Mouse (Mus musculus) myocyte (in vitro differentiated cells): ENCODE measurements around the gene Ppp1cc. TPM values are rescaled to one million over a fixed set of nuclear protein-coding genes. Genes with fewer than 3 reads are reported as not detected.

Experiments used
- H3K27me3 ChIP-seq: one replicate; pipeline ENCODE4 v1.6.1; 2011; ENCODE audit not compliant: control insufficient read depth, insufficient read depth, insufficient read length
- H3K36me3 ChIP-seq: one replicate; pipeline ENCODE4 v1.6.1; 2011; ENCODE audit not compliant: control insufficient read depth, insufficient read depth
- H3K4me2 ChIP-seq: one replicate; pipeline ENCODE4 v1.6.1; 2011; ENCODE audit warnings: low read depth, control low read depth
- H3K4me3 ChIP-seq: one replicate; pipeline ENCODE4 v1.5.1; 2011; ENCODE audit warnings: mild to moderate bottlenecking, control low read depth, moderate library complexity
- H3K79me2 ChIP-seq: one replicate; pipeline ENCODE4 v1.6.1; 2011; ENCODE audit not compliant: control insufficient read depth, insufficient read depth
- H3ac ChIP-seq: one replicate; pipeline ENCODE4 v1.6.1; 2011; ENCODE audit not compliant: control insufficient read depth, insufficient read length
- CEBPB ChIP-seq: IDR thresholded peaks from 2 replicates; pipeline ENCODE4 v1.6.1; 2011; ENCODE audit warnings: mild to moderate bottlenecking, moderate library complexity; ENCODE audit not compliant: poor library complexity, insufficient read depth, severe bottlenecking
- E2F4 ChIP-seq: IDR thresholded peaks from one replicate; pipeline ENCODE4 v1.6.1; 2011; ENCODE audit warnings: mild to moderate bottlenecking, control low read depth, moderate library complexity; ENCODE audit not compliant: insufficient read depth
- MAX ChIP-seq: IDR thresholded peaks from one replicate; pipeline ENCODE4 v1.6.1; 2011; ENCODE audit warnings: low read depth, mild to moderate bottlenecking, control low read depth
- MYOD1 ChIP-seq, 3 experiments: IDR thresholded peaks; one replicate each; pipeline ENCODE4 v1.6.1; 2011; ENCODE audit warnings: control low read depth in 2 of 3, low read depth in 2 of 3, mild to moderate bottlenecking in 2 of 3, moderate library complexity in 1 of 3; ENCODE audit not compliant: insufficient read length in 2 of 3, control insufficient read depth in 1 of 3
- MYOG ChIP-seq, 3 experiments: IDR thresholded peaks; one replicate each; pipeline ENCODE4 v1.6.1; 2011; ENCODE audit warnings: control low read depth in 2 of 3, low read depth in 2 of 3, mild to moderate bottlenecking in 2 of 3; ENCODE audit not compliant: insufficient read length in 2 of 3, control insufficient read depth in 1 of 3, insufficient read depth in 1 of 3
- POLR2A ChIP-seq: IDR thresholded peaks from one replicate; pipeline ENCODE4 v1.6.1; 2011; ENCODE audit warnings: low read depth, mild to moderate bottlenecking, control low read depth, moderate library complexity; ENCODE audit not compliant: insufficient read length
- POLR2AphosphoS2 ChIP-seq: IDR thresholded peaks from one replicate; pipeline ENCODE4 v1.6.1; 2011; ENCODE audit warnings: low read depth, control low read depth; ENCODE audit not compliant: insufficient read length
- REST ChIP-seq: IDR thresholded peaks from one replicate; pipeline ENCODE4 v1.6.1; 2011; ENCODE audit warnings: mild to moderate bottlenecking, control low read depth, moderate library complexity; ENCODE audit not compliant: insufficient read depth, insufficient read length
- SRF ChIP-seq: IDR thresholded peaks from one replicate; pipeline ENCODE4 v1.6.1; 2011; ENCODE audit warnings: low read depth; ENCODE audit not compliant: control insufficient read depth, insufficient read length
- TCF12 ChIP-seq: IDR thresholded peaks from one replicate; pipeline ENCODE4 v1.6.1; 2011; ENCODE audit warnings: mild to moderate bottlenecking, control low read depth; ENCODE audit not compliant: poor library complexity, insufficient read depth, severe bottlenecking
- TCF3 ChIP-seq: IDR thresholded peaks from one replicate; pipeline ENCODE4 v1.6.1; 2011; ENCODE audit warnings: low read depth, control low read depth; ENCODE audit not compliant: insufficient read length
- USF1 ChIP-seq: IDR thresholded peaks from one replicate; pipeline ENCODE4 v1.6.1; 2011; ENCODE audit warnings: low read depth, mild to moderate bottlenecking, control low read depth, moderate library complexity
- polyA plus RNA-seq: library from polyadenylated mRNA; unstranded; fragments of >200 nt; fragmentation: generic; extraction: Trizol; gene quantifications from one replicate; pipeline ENCODE4 v1.2.1, GENCODE M21; 2012; ENCODE audit warnings: missing spikeins

The Ppp1cc gene
- polyA plus RNA-seq, 1 experiment: 136 TPM

DNA sequence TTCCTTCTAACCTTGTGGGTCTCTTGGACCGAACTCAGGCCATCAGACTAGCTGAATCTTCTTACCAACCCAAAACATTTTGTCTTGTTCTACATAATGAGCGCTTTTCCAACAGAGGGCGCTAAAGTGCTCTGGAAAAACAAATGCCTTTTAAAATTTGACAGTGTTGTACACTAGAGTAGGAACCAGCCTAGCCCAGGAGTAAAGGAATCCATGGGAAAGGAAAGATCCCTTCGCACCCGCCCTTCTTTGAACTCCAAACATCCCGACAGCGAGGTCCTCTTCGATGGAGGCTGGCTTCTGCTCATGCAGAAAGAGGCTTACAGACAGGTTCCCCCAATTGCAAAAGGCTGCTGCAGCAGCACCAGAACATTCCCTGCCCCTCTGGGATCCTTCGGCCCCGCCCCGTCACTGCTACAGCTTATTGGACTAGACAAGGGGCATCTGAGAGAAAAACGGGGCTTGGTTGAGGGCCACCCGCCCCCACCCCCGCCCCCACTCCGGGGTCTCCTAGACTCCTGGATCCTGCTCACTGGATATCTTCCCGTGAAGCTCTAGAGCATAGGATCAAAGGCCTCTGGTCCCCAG, 28.9 kb upstream of the Ppp1cc start:
- no peak overlapping the region for H3K4me3 ChIP-seq
- TF ChIP-seq MYOG (IDR thresholded peaks at IDR 0.05; ENCODE audit: control insufficient read depth in 1 of 3, insufficient read depth in 1 of 3, insufficient read length in 2 of 3, low read depth in 2 of 3): no peak
- no peak for TF ChIP-seq CEBPB
- no peak for TF ChIP-seq POLR2A
- no peak for TF ChIP-seq REST
- TF ChIP-seq E2F4: no peak
- no peak for TF ChIP-seq TCF3
- no peak for TF ChIP-seq MYOD1 (IDR thresholded peaks at IDR 0.05; ENCODE audit: control insufficient read depth in 1 of 3, insufficient read length in 2 of 3, low read depth in 2 of 3)
- TF ChIP-seq MAX: no peak
- no peak for TF ChIP-seq TCF12
- no peak for TF ChIP-seq POLR2AphosphoS2
- TF ChIP-seq SRF: no peak
- no peak for TF ChIP-seq USF1
- no peaks in the 10 kb centered on the region for H3K79me2 ChIP-seq
- peak overlapping the region; percentile 38 for H3K4me2 ChIP-seq
- peaks cover 26% of the 10 kb centered on the region for H3K27me3 ChIP-seq
- no peak overlapping the region for H3ac ChIP-seq
- H3K36me3 ChIP-seq: no peaks in the 10 kb centered on the region

DNA sequence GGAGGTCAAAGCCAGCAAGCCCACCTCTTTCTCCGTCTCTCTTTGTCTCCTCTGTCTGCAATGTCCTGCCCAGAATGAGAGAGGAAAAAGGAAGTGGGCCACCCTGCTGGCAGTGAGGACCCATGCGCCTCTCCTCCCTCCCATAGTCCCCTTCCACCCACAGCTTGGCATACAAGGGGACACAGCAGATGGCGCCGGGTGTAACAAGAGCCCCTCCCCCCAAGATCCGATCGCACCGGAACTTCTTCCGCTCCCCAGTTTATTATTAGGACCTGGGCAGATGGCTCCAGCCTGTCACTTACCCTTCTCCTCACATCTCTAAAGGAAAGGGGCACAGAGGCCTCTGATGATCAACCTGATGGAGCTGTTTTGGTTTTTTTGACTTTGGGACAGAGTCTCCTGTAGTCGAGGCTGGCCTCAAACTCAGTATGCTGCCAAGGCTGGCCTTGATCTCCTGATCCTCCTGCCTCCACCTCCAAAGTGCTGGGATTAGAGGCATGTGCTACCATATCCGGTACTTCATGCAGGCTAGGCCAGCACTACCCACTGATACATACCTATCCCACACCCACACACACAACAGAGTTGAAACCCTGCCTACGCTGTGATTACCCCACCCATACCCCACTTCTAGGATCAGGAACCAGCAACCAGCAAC, 27.6 kb upstream of the Ppp1cc start:
- no peaks in the 10 kb centered on the region for H3K79me2 ChIP-seq
- no peak for TF ChIP-seq USF1
- TF ChIP-seq REST: no peak
- no peak for TF ChIP-seq MYOG (IDR thresholded peaks at IDR 0.05; ENCODE audit: control insufficient read depth in 1 of 3, insufficient read depth in 1 of 3, insufficient read length in 2 of 3, low read depth in 2 of 3)
- no peak for TF ChIP-seq POLR2AphosphoS2
- no peak for TF ChIP-seq MAX
- TF ChIP-seq CEBPB: no peak
- TF ChIP-seq TCF3: no peak
- no peak for TF ChIP-seq E2F4
- no peak for TF ChIP-seq TCF12
- TF ChIP-seq MYOD1 (IDR thresholded peaks at IDR 0.05; ENCODE audit: control insufficient read depth in 1 of 3, insufficient read length in 2 of 3, low read depth in 2 of 3): no peak
- no peak for TF ChIP-seq POLR2A
- TF ChIP-seq SRF: no peak
- H3ac ChIP-seq: no peak overlapping the region
- H3K36me3 ChIP-seq: no peaks in the 10 kb centered on the region
- H3K27me3 ChIP-seq: peaks cover 20% of the 10 kb centered on the region
- H3K4me2 ChIP-seq: no peak overlapping the region
- peak overlapping the region; percentile 22 for H3K4me3 ChIP-seq

DNA sequence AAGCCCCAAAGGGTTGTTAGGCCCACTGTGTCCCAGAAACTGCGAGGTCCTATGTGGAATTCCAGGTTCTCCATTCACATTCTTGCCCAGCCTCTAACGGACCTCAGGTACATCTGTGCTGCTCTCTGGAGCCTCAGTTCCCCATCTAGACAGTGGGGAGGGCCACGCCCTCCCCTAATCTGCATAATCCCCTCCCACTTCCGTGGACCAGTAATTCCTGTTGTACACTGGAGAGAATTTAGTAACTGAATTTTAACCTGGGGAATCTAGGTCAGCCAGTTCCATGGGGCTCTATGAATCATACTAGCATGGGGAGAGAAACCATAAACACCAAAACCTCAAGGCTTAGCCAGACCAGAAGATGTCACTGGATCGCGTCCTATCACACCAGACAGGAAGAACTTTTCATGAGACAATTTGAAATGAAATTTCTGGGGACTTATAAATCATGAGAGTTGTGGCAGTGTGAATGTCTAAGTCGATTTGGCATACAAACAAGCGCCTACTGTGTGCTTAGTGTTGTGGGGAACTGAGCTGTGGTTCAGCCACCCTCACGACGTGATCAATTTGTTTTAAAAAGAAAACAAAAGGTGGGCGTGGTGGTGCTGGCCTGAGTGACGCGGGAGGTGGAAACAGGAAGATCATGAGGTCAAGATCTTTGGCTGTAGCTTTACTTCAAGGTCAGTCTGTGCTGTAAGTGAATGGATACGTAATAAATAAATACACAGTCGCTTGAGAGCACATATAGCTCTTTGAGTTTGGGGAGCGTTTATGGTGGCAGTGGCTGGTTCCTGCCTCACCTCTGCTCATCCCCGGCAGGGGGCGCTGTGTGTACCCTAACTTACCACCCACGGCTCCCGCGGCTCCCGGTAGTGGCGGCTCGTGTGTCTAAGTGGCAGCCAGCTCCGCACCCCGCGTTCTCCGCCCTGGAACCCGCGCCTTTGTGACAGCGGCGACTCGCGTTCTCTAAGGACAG, 26.7 kb upstream of the Ppp1cc start:
- H3K4me2 ChIP-seq: peak overlapping the region; percentile 95
- peak overlapping the region; percentile 22 for H3K4me3 ChIP-seq
- H3K27me3 ChIP-seq: peaks cover 16% of the 10 kb centered on the region
- no peak overlapping the region for H3ac ChIP-seq
- no peak for TF ChIP-seq POLR2AphosphoS2
- no peak for TF ChIP-seq SRF
- no peaks in the 10 kb centered on the region for H3K36me3 ChIP-seq
- no peaks in the 10 kb centered on the region for H3K79me2 ChIP-seq

DNA sequence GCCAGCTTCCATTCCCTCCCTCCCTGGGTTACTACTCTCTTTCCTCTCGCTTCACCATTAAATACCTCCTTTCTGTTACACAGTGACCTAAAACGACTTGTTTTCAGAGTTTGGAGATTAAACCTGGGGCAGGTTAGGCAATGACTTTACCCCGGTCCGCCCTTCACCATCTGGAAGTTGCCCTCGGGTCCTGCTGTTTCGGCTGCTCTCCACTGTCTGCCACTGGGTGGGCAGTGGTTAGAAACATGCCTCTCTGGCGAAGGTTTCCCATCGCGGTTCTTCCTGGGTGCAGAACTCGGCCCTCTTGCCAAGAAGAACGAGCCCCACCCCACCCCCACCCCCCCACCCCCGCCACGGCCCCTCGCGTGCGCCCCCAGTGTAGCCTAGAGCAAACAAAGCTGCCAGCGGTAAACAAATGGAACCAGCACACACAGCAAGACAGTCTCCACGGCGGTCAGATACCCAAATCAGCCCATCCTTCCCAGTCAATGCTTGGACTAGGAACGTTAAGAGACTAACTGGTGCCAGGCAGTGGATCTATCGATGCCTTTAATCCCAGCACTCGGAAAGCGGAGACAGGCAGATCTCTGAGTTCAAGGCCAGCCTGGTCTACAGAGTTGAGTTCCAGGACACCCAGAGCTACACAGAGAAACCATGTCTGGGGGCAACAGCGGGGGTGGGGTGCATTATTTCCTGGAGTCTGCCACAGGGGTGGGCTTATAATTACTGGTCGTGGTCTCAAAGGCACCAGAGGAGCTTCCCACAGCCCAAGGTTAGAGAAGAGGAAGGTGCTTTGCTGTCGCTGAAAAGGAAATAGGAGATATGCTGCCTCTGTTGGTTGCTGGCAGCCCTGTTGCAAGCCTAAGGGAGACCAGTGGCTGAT, 25.7 kb upstream of the Ppp1cc start:
- Histone ChIP-seq H3ac (no peak overlapping the region), H3K4me3 (peak overlapping the region; percentile 22), H3K27me3 (peaks cover 6% of the 10 kb centered on the region), H3K36me3 (no peaks in the 10 kb centered on the region), H3K4me2 (peak overlapping the region; percentile 95), H3K79me2 (no peaks in the 10 kb centered on the region)
- TF ChIP-seq MAX: no peak
- no peak for TF ChIP-seq E2F4
- no peak for TF ChIP-seq MYOD1 (IDR thresholded peaks at IDR 0.05; ENCODE audit: control insufficient read depth in 1 of 3, insufficient read length in 2 of 3, low read depth in 2 of 3)
- TF ChIP-seq TCF3: no peak
- TF ChIP-seq CEBPB: no peak
- TF ChIP-seq POLR2AphosphoS2: no peak
- no peak for TF ChIP-seq USF1
- no peak for TF ChIP-seq TCF12
- TF ChIP-seq POLR2A: no peak
- TF ChIP-seq MYOG (IDR thresholded peaks at IDR 0.05; ENCODE audit: control insufficient read depth in 1 of 3, insufficient read depth in 1 of 3, insufficient read length in 2 of 3, low read depth in 2 of 3): no peak
- TF ChIP-seq SRF: no peak
- no peak for TF ChIP-seq REST
